Mouse (Mus musculus): ENCODE measurements around the gene Asna1. TPM values are rescaled to one million over a fixed set of nuclear protein-coding genes. Genes with fewer than 3 reads are reported as not detected.
A peak's percentile ranks its signal among the peaks of the same experiment; 100 is the strongest.

The Asna1 gene
- polyA plus RNA-seq, 1 experiment = 266 TPM

GRCm38 (mm10) chr8:84979599-84980421 lies 45.3 kb downstream of the Asna1 start:
- DNase-seq = peak; percentile 98
- H3K4me1 ChIP-seq (ENCODE audit: control insufficient read depth, insufficient read depth, low read length) = peaks cover 48% of the 10 kb centered on the region
- under 1% methylated on average over 42 of the region's 42 CpGs for WGBS

GRCm38 (mm10) chr8:84978248-84978940 lies 46.7 kb downstream of the Asna1 start, which contains the start of gene Junb:
Gene Junb, minus strand, starts transcription at chr8:84978718.
- peak; percentile 98 for DNase-seq
- no peaks in the 10 kb centered on the region for H3K36me3 ChIP-seq (ENCODE audit: control insufficient read depth, insufficient read depth, low read length)
- peak within 1 kb of the TSS; percentile 96 for H3K27ac ChIP-seq (ENCODE audit: insufficient read depth, low read depth, low read length)
- under 1% methylated on average over 63 of the region's 63 CpGs for WGBS
- no peaks in the 10 kb centered on the region for H3K27me3 ChIP-seq (replicated peaks; ENCODE audit: control insufficient read depth, insufficient read depth, low read length)
- H3K4me3 ChIP-seq (ENCODE audit: insufficient read depth, low read depth, low read length) = peak within 1 kb of the TSS; percentile 43
- TF ChIP-seq CTCF (conservative IDR thresholded peaks at IDR 0.05; ENCODE audit: insufficient read depth, insufficient read length, low read depth, low read length) (no peak), POLR2A (IDR thresholded peaks at IDR 0.05; ENCODE audit: low read depth, low read length) (peak; percentile 100)
- H3K4me1 ChIP-seq (ENCODE audit: control insufficient read depth, insufficient read depth, low read length) = peaks cover 43% of the 10 kb centered on the region

More at GRCm38 (mm10) chr8:84979599-84980421, 45.3 kb downstream of the Asna1 start:
- Histone ChIP-seq H3K27ac (ENCODE audit: insufficient read depth, low read depth, low read length) (peak overlapping the region; percentile 98), H3K36me3 (ENCODE audit: control insufficient read depth, insufficient read depth, low read length) (no peaks in the 10 kb centered on the region), H3K4me3 (ENCODE audit: insufficient read depth, low read depth, low read length) (peak overlapping the region; percentile 30), H3K27me3 (replicated peaks; ENCODE audit: control insufficient read depth, insufficient read depth, low read length) (no peaks in the 10 kb centered on the region)
- peak; percentile 22 for TF ChIP-seq POLR2A (IDR thresholded peaks at IDR 0.05; ENCODE audit: low read depth, low read length)
- TF ChIP-seq CTCF (conservative IDR thresholded peaks at IDR 0.05; ENCODE audit: insufficient read depth, insufficient read length, low read depth, low read length) = no peak

DNA sequence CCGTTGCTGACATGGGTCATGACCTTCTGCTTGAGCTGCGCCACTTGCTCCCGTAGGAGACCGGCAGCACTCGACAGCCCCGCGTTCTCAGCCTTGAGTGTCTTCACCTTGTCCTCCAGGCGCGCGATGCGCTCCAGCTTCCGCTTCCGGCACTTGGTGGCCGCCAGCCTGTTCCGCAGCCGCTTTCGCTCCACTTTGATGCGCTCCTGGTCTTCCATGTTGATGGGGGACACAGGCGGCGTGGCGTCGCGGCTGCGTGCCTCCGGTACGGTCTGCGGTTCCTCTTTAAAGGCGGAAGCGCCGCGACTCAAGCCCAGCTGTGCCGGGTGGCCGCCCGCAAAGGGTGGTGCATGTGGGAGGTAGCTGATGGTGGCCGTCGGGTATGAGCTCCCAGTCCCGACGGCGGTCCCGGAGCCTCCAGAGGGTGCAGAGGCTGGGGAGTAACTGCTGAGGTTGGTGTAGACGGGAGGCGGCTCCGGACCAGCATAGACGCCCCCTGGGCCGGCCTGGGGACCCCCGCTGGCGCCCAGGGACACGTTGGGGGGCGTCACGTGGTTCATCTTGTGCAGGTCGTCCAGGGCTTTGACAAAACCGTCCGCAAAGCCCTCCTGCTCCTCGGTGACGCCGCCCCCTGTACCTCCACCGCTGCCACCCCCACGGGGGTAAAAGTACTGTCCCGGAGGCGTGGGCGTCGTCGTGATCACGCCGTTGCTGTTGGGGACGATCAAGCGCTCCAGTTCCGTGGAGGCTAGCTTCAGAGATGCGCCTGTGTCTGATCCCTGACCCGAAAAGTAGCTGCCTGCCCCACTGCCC lies 47.4 kb downstream of the Asna1 start:
- peak; percentile 75 for DNase-seq
- TF ChIP-seq POLR2A (IDR thresholded peaks at IDR 0.05; ENCODE audit: low read depth, low read length) (peak; percentile 20), CTCF (conservative IDR thresholded peaks at IDR 0.05; ENCODE audit: insufficient read depth, insufficient read length, low read depth, low read length) (no peak)
- peaks cover 40% of the 10 kb centered on the region for H3K4me1 ChIP-seq (ENCODE audit: control insufficient read depth, insufficient read depth, low read length)

GRCm38 (mm10) chr8:84976763-84977434 lies 48.2 kb downstream of the Asna1 start:
- H3K4me1 ChIP-seq (ENCODE audit: control insufficient read depth, insufficient read depth, low read length) = peaks cover 33% of the 10 kb centered on the region
- DNase-seq = no peak
- WGBS = 1% methylated on average over 25 of the region's 25 CpGs

More for the DNA sequence above, 47.4 kb downstream of the Asna1 start:
- WGBS = under 1% methylated on average over 70 of the region's 70 CpGs
- H3K36me3 ChIP-seq (ENCODE audit: control insufficient read depth, insufficient read depth, low read length) = no peaks in the 10 kb centered on the region
- peak overlapping the region; percentile 43 for H3K4me3 ChIP-seq (ENCODE audit: insufficient read depth, low read depth, low read length)
- no peaks in the 10 kb centered on the region for H3K27me3 ChIP-seq (replicated peaks; ENCODE audit: control insufficient read depth, insufficient read depth, low read length)
- peak overlapping the region; percentile 94 for H3K27ac ChIP-seq (ENCODE audit: insufficient read depth, low read depth, low read length)

DNA sequence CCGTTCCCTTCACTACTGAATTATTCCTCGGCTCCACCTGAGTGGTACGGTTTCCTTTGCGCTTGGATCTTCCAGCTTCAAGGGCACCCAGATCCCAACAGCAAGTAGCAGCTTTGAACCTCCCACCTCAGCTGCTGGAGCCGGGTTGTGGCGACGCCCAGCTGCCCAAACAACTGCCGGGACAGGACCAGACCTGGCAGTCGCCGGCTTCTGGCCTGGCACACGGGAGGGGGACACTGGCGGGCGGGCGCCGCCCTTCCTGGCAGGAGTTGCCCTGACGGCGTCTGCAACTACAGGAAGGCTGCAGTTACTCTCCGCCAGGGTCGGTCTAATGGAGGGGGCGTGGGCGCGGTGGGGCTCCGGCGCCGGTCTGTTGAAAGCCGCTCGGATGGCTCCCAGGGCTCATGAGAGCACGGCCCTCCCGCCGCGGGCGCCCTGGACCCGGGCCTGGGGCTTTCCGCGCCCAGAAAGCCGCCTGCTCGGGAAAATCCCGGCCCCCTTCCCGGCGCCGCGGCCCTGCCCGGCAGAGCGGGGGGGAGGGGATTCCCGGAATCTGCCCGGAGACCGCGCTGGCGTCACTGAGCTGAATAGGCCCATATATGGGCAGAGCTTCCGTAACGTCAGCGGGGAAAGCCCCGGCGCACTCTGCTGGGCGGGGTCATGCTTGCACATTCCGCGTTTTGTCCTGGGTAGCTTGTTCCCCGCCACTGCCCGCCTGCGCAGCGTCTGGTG lies 48.9 kb downstream of the Asna1 start:
- peaks cover 27% of the 10 kb centered on the region for H3K4me1 ChIP-seq (ENCODE audit: control insufficient read depth, insufficient read depth, low read length)
- TF ChIP-seq POLR2A (IDR thresholded peaks at IDR 0.05; ENCODE audit: low read depth, low read length) (peak; percentile 57), CTCF (conservative IDR thresholded peaks at IDR 0.05; ENCODE audit: insufficient read depth, insufficient read length, low read depth, low read length) (no peak)
- peak; percentile 98 for DNase-seq

More at GRCm38 (mm10) chr8:84976763-84977434, 48.2 kb downstream of the Asna1 start:
- no peak for TF ChIP-seq POLR2A (IDR thresholded peaks at IDR 0.05; ENCODE audit: low read depth, low read length)
- no peak for TF ChIP-seq CTCF (conservative IDR thresholded peaks at IDR 0.05; ENCODE audit: insufficient read depth, insufficient read length, low read depth, low read length)
- Histone ChIP-seq H3K27me3 (replicated peaks; ENCODE audit: control insufficient read depth, insufficient read depth, low read length) (no peaks in the 10 kb centered on the region), H3K36me3 (ENCODE audit: control insufficient read depth, insufficient read depth, low read length) (no peaks in the 10 kb centered on the region), H3K27ac (ENCODE audit: insufficient read depth, low read depth, low read length) (peak overlapping the region; percentile 94), H3K4me3 (ENCODE audit: insufficient read depth, low read depth, low read length) (peak overlapping the region; percentile 43)

More for the DNA sequence above, 48.9 kb downstream of the Asna1 start:
- H3K4me3 ChIP-seq (ENCODE audit: insufficient read depth, low read depth, low read length) = peak overlapping the region; percentile 43
- peak overlapping the region; percentile 94 for H3K27ac ChIP-seq (ENCODE audit: insufficient read depth, low read depth, low read length)
- no peaks in the 10 kb centered on the region for H3K36me3 ChIP-seq (ENCODE audit: control insufficient read depth, insufficient read depth, low read length)
- under 1% methylated on average over 61 of the region's 61 CpGs for WGBS
- no peaks in the 10 kb centered on the region for H3K27me3 ChIP-seq (replicated peaks; ENCODE audit: control insufficient read depth, insufficient read depth, low read length)
